Mouse (Mus musculus): ENCODE results near the gene Gm10715. TPM values are rescaled to one million over a fixed set of nuclear protein-coding genes. Genes with fewer than 3 reads are reported as not detected.
"Not testable (repeated sequence)": the region's sequence is repeated elsewhere in the genome, so short reads cannot be mapped to it uniquely, and the experiment has no call there.

Gm10715 gene
- polyA plus RNA-seq (2016; fragmentation: Nextera tagmentation; extraction: Ambion mirVana) = not detected in 2 replicates

DNA sequence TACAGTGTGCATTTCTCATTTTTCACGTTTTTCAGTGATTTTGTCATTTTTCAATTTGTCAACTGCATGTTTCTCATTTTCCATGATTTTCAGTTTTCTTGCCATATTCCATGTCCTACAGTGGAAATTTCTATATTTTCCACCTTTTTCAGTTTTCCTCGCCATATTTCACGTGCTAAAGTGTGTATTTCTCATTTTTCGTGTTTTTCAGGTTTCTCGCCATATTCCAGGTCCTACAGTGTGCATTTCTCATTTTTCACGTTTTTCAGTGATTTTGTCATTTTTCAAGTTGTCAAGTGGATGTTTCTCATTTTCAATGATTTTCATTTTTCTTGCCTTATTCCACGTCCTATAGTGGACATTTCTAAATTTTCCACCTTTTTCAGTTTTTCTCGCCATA, at the start of gene Gm10715:
Gene Gm10715 (plus strand): TSS at position 301 of the 400 bp plus-strand sequence.
- H3K9me3 ChIP-seq; H3K4me2 ChIP-seq (replicated peaks); H3K9ac ChIP-seq; H3K4me3 ChIP-seq; H3K4me1 ChIP-seq; H3K27ac ChIP-seq; H3K27me3 ChIP-seq; H3K36me3 ChIP-seq; ATAC-seq (ENCODE audit: insufficient number of reproducible peaks, insufficient read depth, low FRiP score, low TSS enrichment): not testable (repeated sequence)
- WGBS = 78% methylated on average over 8 of the region's 8 CpGs

GRCm38 (mm10) chr9:3000445-3000972, 36.2 kb upstream of the Gm10715 start, which contains the start of gene Gm10722:
TSS of gene Gm10722 (plus strand) at chr9:3000922.
- H3K9ac ChIP-seq; ATAC-seq (ENCODE audit: insufficient number of reproducible peaks, insufficient read depth, low FRiP score, low TSS enrichment): not testable (repeated sequence)

DNA sequence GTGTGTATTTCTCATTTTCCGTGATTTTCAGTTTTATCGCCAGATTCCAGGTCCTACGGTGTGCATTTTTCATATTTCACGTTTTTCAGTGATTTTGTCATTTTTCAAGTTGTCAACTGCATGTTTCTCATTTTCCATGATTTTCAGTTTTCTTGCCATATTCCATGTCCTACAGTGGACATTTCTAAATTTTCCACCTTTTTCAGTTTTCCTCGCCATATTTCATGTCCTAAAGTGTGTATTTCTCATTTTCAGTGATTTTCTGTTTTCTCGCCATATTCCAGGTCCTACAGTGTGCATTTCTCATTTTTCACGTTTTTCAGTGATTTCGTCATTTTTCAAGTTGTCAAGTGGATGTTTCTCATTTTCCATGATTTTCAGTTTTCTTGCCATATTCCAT, 35.7 kb upstream of the Gm10715 start:
- H3K36me3 ChIP-seq; H3K4me1 ChIP-seq; H3K4me3 ChIP-seq; ATAC-seq (ENCODE audit: insufficient number of reproducible peaks, insufficient read depth, low FRiP score, low TSS enrichment); H3K27me3 ChIP-seq; H3K4me2 ChIP-seq (replicated peaks); H3K9me3 ChIP-seq; H3K9ac ChIP-seq; H3K27ac ChIP-seq: not testable (repeated sequence)
- WGBS = 65% methylated on average over 8 of the region's 8 CpGs

More at GRCm38 (mm10) chr9:3000445-3000972, 36.2 kb upstream of the Gm10715 start, which contains the start of gene Gm10722:
- not testable (repeated sequence) for H3K27me3 ChIP-seq; H3K9me3 ChIP-seq; H3K4me3 ChIP-seq; H3K4me1 ChIP-seq; H3K36me3 ChIP-seq; H3K27ac ChIP-seq; H3K4me2 ChIP-seq (replicated peaks)
- WGBS = 70% methylated on average over 12 of the region's 12 CpGs

DNA sequence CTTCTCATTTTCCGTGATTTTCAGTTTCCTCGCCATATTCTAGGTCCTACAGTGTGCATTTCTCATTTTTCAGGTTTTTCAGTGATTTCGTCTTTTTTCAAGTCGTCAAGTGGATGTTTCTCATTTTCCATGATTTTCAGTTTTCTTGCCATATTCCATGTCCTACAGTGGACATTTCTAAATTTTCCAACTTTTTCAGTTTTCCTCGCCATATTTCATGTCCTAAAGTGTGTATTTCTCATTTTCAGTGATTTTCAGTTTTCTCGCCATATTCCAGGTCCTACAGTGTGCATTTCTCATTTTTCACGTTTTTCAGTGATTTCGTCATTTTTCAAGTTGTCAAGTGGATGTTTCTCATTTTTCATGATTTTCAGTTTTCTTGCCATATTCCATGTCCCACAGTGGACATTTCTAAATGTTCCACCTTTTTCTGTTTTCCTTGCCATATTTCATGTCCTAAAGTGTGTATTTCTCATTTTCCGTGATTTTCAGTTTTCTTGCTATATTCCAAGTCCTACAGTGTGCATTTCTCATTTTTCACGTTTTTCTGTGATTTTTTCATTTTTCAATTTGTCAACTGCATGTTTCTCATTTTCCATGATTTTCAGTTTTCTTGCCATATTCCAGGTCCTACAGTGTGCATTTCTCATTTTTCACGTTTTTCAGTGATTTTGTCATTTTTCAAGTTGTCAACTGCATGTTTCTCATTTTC, 34.6 kb upstream of the Gm10715 start:
- not testable (repeated sequence) for H3K27ac ChIP-seq; H3K27me3 ChIP-seq; H3K4me1 ChIP-seq; H3K36me3 ChIP-seq; H3K4me2 ChIP-seq (replicated peaks); H3K4me3 ChIP-seq; H3K9ac ChIP-seq; H3K9me3 ChIP-seq
- 68% methylated on average over 9 of the region's 11 CpGs for WGBS
- peak; percentile 91 for ATAC-seq (ENCODE audit: insufficient number of reproducible peaks, insufficient read depth, low FRiP score, low TSS enrichment)

DNA sequence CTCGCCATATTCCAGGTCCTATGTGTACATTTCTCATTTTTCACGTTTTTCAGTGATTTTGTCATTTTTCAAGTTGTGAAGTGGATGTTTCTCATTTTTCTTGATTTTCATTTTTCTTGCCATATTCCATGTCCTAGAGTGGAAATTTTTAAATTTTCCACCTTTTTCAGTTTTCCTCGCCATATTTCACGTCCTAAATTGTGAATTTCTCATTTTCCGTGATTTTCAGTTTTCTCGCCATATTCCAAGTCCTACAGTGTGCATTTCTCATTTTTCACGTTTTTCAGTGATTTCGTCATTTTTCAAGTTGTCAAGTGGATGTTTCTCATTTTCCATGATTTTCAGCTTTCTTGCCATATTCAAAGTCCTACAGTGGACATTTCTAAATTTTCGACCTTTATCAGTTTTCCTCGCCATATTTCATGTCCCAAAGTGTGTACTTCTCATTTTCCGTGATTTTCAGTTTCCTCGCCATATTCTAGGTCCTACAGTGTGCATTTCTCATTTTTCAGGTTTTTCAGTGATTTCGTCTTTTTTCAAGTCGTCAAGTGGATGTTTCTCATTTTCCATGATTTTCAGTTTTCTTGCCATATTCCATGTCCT, 33.8 kb upstream of the Gm10715 start, which contains the start of gene Gm11168:
Gene Gm11168 (plus strand): TSS at position 553 of the 603 bp plus-strand sequence.
- not testable (repeated sequence) for H3K4me2 ChIP-seq (replicated peaks); H3K27me3 ChIP-seq; H3K27ac ChIP-seq; H3K4me3 ChIP-seq; H3K36me3 ChIP-seq; H3K9ac ChIP-seq; ATAC-seq (ENCODE audit: insufficient number of reproducible peaks, insufficient read depth, low FRiP score, low TSS enrichment); H3K9me3 ChIP-seq; H3K4me1 ChIP-seq
- 70% methylated on average over 6 of the region's 14 CpGs for WGBS

GRCm38 (mm10) chr9:3006179-3006578, 30.5 kb upstream of the Gm10715 start:
- not testable (repeated sequence) for H3K4me2 ChIP-seq (replicated peaks); H3K9me3 ChIP-seq; H3K27ac ChIP-seq; H3K27me3 ChIP-seq; ATAC-seq (ENCODE audit: insufficient number of reproducible peaks, insufficient read depth, low FRiP score, low TSS enrichment); H3K4me3 ChIP-seq; H3K9ac ChIP-seq; H3K36me3 ChIP-seq; H3K4me1 ChIP-seq
- 85% methylated on average over 1 of the region's 5 CpGs for WGBS

GRCm38 (mm10) chr9:3006636-3007035, 30.0 kb upstream of the Gm10715 start:
- 67% methylated on average over 8 of the region's 8 CpGs for WGBS
- H3K9me3 ChIP-seq; H3K4me3 ChIP-seq; H3K27ac ChIP-seq; H3K27me3 ChIP-seq; H3K9ac ChIP-seq; H3K36me3 ChIP-seq; H3K4me1 ChIP-seq; H3K4me2 ChIP-seq (replicated peaks): not testable (repeated sequence)
- peak; percentile 75 for ATAC-seq (ENCODE audit: insufficient number of reproducible peaks, insufficient read depth, low FRiP score, low TSS enrichment)

GRCm38 (mm10) chr9:3007272-3007671, 29.4 kb upstream of the Gm10715 start:
- not testable (repeated sequence) for H3K4me1 ChIP-seq; H3K4me3 ChIP-seq; H3K9me3 ChIP-seq; H3K36me3 ChIP-seq; H3K9ac ChIP-seq; H3K4me2 ChIP-seq (replicated peaks); H3K27ac ChIP-seq; ATAC-seq (ENCODE audit: insufficient number of reproducible peaks, insufficient read depth, low FRiP score, low TSS enrichment); H3K27me3 ChIP-seq
- 79% methylated on average over 8 of the region's 9 CpGs for WGBS

DNA sequence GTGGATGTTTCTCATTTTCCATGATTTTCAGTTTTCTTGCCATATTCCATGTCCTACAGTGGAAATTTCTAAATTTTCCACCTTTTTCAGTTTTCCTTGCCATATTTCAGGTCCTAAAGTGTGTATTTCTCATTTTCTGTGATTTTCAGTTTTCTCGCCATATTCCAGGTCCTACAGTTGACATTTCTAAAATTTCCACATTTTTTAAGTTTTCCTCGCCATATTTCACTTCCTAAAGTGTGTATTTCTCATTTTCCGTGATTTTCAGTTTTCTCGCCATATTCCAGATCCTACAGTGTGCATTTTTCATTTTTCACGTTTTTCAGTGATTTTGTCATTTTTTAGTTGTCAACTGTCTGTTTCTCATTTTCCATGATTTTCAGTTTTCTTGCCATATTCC, 27.3 kb upstream of the Gm10715 start:
- H3K9ac ChIP-seq; H3K4me2 ChIP-seq (replicated peaks); H3K4me3 ChIP-seq; H3K4me1 ChIP-seq; H3K9me3 ChIP-seq; H3K27me3 ChIP-seq; H3K36me3 ChIP-seq; H3K27ac ChIP-seq: not testable (repeated sequence)
- 0 out of 2 replicates have a peak, but pooled peaks have one; percentile 64 for ATAC-seq (ENCODE audit: insufficient number of reproducible peaks, insufficient read depth, low FRiP score, low TSS enrichment)
- WGBS = no CpG with 5 or more reads among the region's 5 CpGs

- 75% methylated on average over 3 of the region's 7 CpGs for WGBS
Observed at GRCm38 (mm10) chr9:3012054-3012621, 24.5 kb upstream of the Gm10715 start.

DNA sequence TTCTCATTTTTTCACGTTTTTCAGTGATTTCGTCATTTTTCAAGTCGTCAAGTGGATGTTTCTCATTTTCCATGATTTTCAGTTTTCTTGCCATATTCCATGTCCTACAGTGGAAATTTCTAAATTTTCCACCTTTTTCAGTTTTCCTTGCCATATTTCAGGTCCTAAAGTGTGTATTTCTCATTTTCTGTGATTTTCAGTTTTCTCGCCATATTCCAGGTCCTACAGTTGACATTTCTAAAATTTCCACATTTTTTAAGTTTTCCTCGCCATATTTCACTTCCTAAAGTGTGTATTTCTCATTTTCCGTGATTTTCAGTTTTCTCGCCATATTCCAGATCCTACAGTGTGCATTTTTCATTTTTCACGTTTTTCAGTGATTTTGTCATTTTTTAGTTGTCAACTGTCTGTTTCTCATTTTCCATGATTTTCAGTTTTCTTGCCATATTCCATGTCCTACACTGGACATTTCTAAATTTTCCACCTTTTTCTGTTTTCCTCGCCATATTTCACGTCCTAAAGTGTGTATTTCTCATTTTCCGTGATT, 23.9 kb upstream of the Gm10715 start, which contains the start of gene Gm10721:
Gene Gm10721 (plus strand): TSS at position 408 of the 547 bp plus-strand sequence.
- H3K27ac ChIP-seq; H3K36me3 ChIP-seq; H3K27me3 ChIP-seq; H3K9me3 ChIP-seq; H3K4me3 ChIP-seq; H3K4me2 ChIP-seq (replicated peaks); H3K4me1 ChIP-seq; H3K9ac ChIP-seq: not testable (repeated sequence)
- no CpG with 5 or more reads among the region's 11 CpGs for WGBS
- ATAC-seq (ENCODE audit: insufficient number of reproducible peaks, insufficient read depth, low FRiP score, low TSS enrichment) = peak; percentile 62; the same call in 1 of the 2 replicates

More at GRCm38 (mm10) chr9:3012054-3012621, 24.5 kb upstream of the Gm10715 start:
- not testable (repeated sequence) for H3K36me3 ChIP-seq; H3K9ac ChIP-seq; H3K27me3 ChIP-seq; H3K4me2 ChIP-seq (replicated peaks); H3K4me3 ChIP-seq; H3K4me1 ChIP-seq; ATAC-seq (ENCODE audit: insufficient number of reproducible peaks, insufficient read depth, low FRiP score, low TSS enrichment); H3K27ac ChIP-seq; H3K9me3 ChIP-seq

Data from embryonic facial prominence, embryonic 12.5 days (tissue).